Mouse (Mus musculus) skeletal muscle tissue, postnatal 0 days (tissue): ENCODE measurements around the gene Optn. TPM values are rescaled to one million over a fixed set of nuclear protein-coding genes. Genes with fewer than 3 reads are reported as not detected.

Source experiments
- polyA plus RNA-seq: library from polyadenylated mRNA; unstranded; fragments of >200 nt; fragmentation: Nextera tagmentation; extraction: Ambion mirVana; gene quantifications from 2 replicates; pipeline ENCODE4 v1.2.1, GENCODE M21; 2015

Gene Optn
- 7.9 and 14.0 TPM in 2 replicates for polyA plus RNA-seq

GRCm38 (mm10) chr2:5063299-5064205, at the start of gene Optn:
TSS of gene Optn (minus strand) at chr2:5064051.

GRCm38 (mm10) chr2:5012491-5013324, 51.1 kb downstream of the Optn start, which contains the start of gene Mcm10:
TSS of gene Mcm10 (minus strand) at chr2:5012791.

GRCm38 (mm10) chr2:4975807-4976206, 88.0 kb downstream of the Optn start, which contains the start of gene Ucma:
TSS of gene Ucma (plus strand) at chr2:4976122.

Other genes with a start within 250 kb of the Optn start
- 21.3 and 21.5 TPM in 2 replicates for gene Sephs1, start 182.5 kb downstream of the Optn start, polyA plus RNA-seq
- 46.5 and 48.1 TPM in 2 replicates for gene Phyh, start 145.0 kb downstream of the Optn start, polyA plus RNA-seq
- gene Ucma, start 87.9 kb downstream of the Optn start, polyA plus RNA-seq = 1.7 TPM in 1 of 2 replicates, not detected in the other
- 2.3 and 2.8 TPM in 2 replicates for gene Mcm10, start 51.3 kb downstream of the Optn start, polyA plus RNA-seq
- 5.6 and 6.9 TPM in 2 replicates for gene Ccdc3, start 73.7 kb upstream of the Optn start, polyA plus RNA-seq